Mouse (Mus musculus) heart, embryonic 10.5 days (tissue): ENCODE results near the gene Xpnpep1. TPM values are rescaled to one million over a fixed set of nuclear protein-coding genes. Genes with fewer than 3 reads are reported as not detected.

ENCODE experiments used
- DNase-seq: peaks from one replicate; pipeline ENCODE4 v3.0.0-alpha.2; 2017; ENCODE audit warnings: low spot score
- H3K27ac ChIP-seq: fragments of 300-500 bp; sonication (generic); 2 replicates; pipeline ENCODE4 v1.5.1; 2016; ENCODE audit warnings: mild to moderate bottlenecking
- H3K27me3 ChIP-seq: fragments of 300-500 bp; sonication (generic); 2 replicates; pipeline ENCODE4 v1.6.1; 2016; ENCODE audit warnings: mild to moderate bottlenecking; ENCODE audit not compliant: poor library complexity, insufficient read depth, severe bottlenecking
- H3K36me3 ChIP-seq: fragments of 300-500 bp; sonication (generic); 2 replicates; pipeline ENCODE4 v1.6.1; 2016; ENCODE audit warnings: mild to moderate bottlenecking, moderate library complexity
- H3K4me1 ChIP-seq: fragments of 300-500 bp; sonication (generic); 2 replicates; pipeline ENCODE4 v1.6.1; 2016; ENCODE audit warnings: mild to moderate bottlenecking
- H3K4me3 ChIP-seq: fragments of 300-500 bp; sonication (generic); 2 replicates; pipeline ENCODE4 v1.5.1; 2016; ENCODE audit warnings: mild to moderate bottlenecking, moderate library complexity
- H3K9me3 ChIP-seq: fragments of 300-500 bp; sonication (generic); 2 replicates; pipeline ENCODE4 v1.6.1; 2016; ENCODE audit warnings: mild to moderate bottlenecking, moderate library complexity
- WGBS: fragments of 180-500 bp; shearing (Covaris S2); methylation state at CpG from one replicate; pipeline ENCODE4 v1.1.7; 2016; 5-methylcytosine and 5-hydroxymethylcytosine counted together
- polyA plus RNA-seq: library from polyadenylated mRNA; unstranded; fragments of >200 nt; fragmentation: Nextera tagmentation; extraction: Ambion mirVana; gene quantifications from 2 replicates; pipeline ENCODE4 v1.2.1, GENCODE M21; 2016

Gene Xpnpep1
- polyA plus RNA-seq, 1 experiment from 2014 or later = 193 TPM

GRCm38 (mm10) chr19:53019716-53020463, 20.1 kb downstream of the Xpnpep1 start:
- DNase-seq = no peak
- Histone ChIP-seq H3K9me3 (no peaks in the 10 kb centered on the region), H3K27ac (no peak overlapping the region), H3K27me3 (no peaks in the 10 kb centered on the region), H3K4me1 (peaks cover 80% of the 10 kb centered on the region), H3K36me3 (peaks cover 62% of the 10 kb centered on the region), H3K4me3 (no peak overlapping the region)
- WGBS = 76% methylated on average over 13 of the region's 13 CpGs

GRCm38 (mm10) chr19:53017954-53018353, 22.1 kb downstream of the Xpnpep1 start:
- H3K27ac ChIP-seq = peak overlapping the region; percentile 63
- H3K9me3 ChIP-seq = no peaks in the 10 kb centered on the region
- no peaks in the 10 kb centered on the region for H3K27me3 ChIP-seq
- H3K36me3 ChIP-seq = peaks cover 55% of the 10 kb centered on the region
- H3K4me3 ChIP-seq = no peak overlapping the region
- 60% methylated on average over 9 of the region's 9 CpGs for WGBS
- H3K4me1 ChIP-seq = peaks cover 68% of the 10 kb centered on the region
- no peak for DNase-seq

- H3K36me3 ChIP-seq = peaks cover 55% of the 10 kb centered on the region
- no peaks in the 10 kb centered on the region for H3K9me3 ChIP-seq
- H3K4me3 ChIP-seq = no peak overlapping the region
- peak overlapping the region; percentile 22; the same call in 1 of the 2 replicates for H3K27ac ChIP-seq
- no peak for DNase-seq
- H3K4me1 ChIP-seq = peaks cover 61% of the 10 kb centered on the region
- 71% methylated on average over 11 of the region's 11 CpGs for WGBS
- H3K27me3 ChIP-seq = no peaks in the 10 kb centered on the region
Observed at GRCm38 (mm10) chr19:53017248-53017647, 22.8 kb downstream of the Xpnpep1 start.

GRCm38 (mm10) chr19:53014910-53015710, 24.9 kb downstream of the Xpnpep1 start:
- Histone ChIP-seq H3K36me3 (peaks cover 69% of the 10 kb centered on the region), H3K27ac (peak overlapping the region; percentile 69), H3K27me3 (no peaks in the 10 kb centered on the region), H3K4me1 (peaks cover 70% of the 10 kb centered on the region), H3K9me3 (no peaks in the 10 kb centered on the region), H3K4me3 (no peak overlapping the region)
- WGBS = 63% methylated on average over 21 of the region's 21 CpGs
- DNase-seq = no peak

GRCm38 (mm10) chr19:53013744-53014143, 26.3 kb downstream of the Xpnpep1 start:
- DNase-seq = no peak
- H3K27ac ChIP-seq = no peak overlapping the region
- no peaks in the 10 kb centered on the region for H3K9me3 ChIP-seq
- H3K4me3 ChIP-seq = no peak overlapping the region
- peaks cover 76% of the 10 kb centered on the region for H3K4me1 ChIP-seq
- H3K27me3 ChIP-seq = no peaks in the 10 kb centered on the region
- H3K36me3 ChIP-seq = peaks cover 74% of the 10 kb centered on the region
- WGBS = 93% methylated on average over 3 of the region's 3 CpGs

GRCm38 (mm10) chr19:53013341-53013740, 26.7 kb downstream of the Xpnpep1 start:
- 93% methylated on average over 7 of the region's 7 CpGs for WGBS
- Histone ChIP-seq H3K4me1 (peaks cover 76% of the 10 kb centered on the region), H3K27ac (no peak overlapping the region), H3K36me3 (peaks cover 74% of the 10 kb centered on the region), H3K4me3 (no peak overlapping the region), H3K9me3 (no peaks in the 10 kb centered on the region), H3K27me3 (no peaks in the 10 kb centered on the region)
- no peak for DNase-seq

GRCm38 (mm10) chr19:53010941-53011340, 29.1 kb downstream of the Xpnpep1 start:
- H3K27me3 ChIP-seq = no peaks in the 10 kb centered on the region
- peaks cover 71% of the 10 kb centered on the region for H3K4me1 ChIP-seq
- H3K27ac ChIP-seq = peak overlapping the region; percentile 59
- no peaks in the 10 kb centered on the region for H3K9me3 ChIP-seq
- H3K36me3 ChIP-seq = peaks cover 73% of the 10 kb centered on the region
- 79% methylated on average over 5 of the region's 5 CpGs for WGBS
- no peak overlapping the region for H3K4me3 ChIP-seq
- no peak for DNase-seq

GRCm38 (mm10) chr19:53008921-53009320, 31.1 kb downstream of the Xpnpep1 start:
- H3K36me3 ChIP-seq = peaks cover 87% of the 10 kb centered on the region
- peaks cover 66% of the 10 kb centered on the region for H3K4me1 ChIP-seq
- H3K27me3 ChIP-seq = no peaks in the 10 kb centered on the region
- H3K27ac ChIP-seq = peak overlapping the region; percentile 84
- H3K4me3 ChIP-seq = no peak overlapping the region
- 68% methylated on average over 5 of the region's 5 CpGs for WGBS
- no peaks in the 10 kb centered on the region for H3K9me3 ChIP-seq
- no peak for DNase-seq

GRCm38 (mm10) chr19:53008020-53008705, 31.9 kb downstream of the Xpnpep1 start:
- peaks cover 66% of the 10 kb centered on the region for H3K4me1 ChIP-seq
- H3K27me3 ChIP-seq = no peaks in the 10 kb centered on the region
- WGBS = 30% methylated on average over 6 of the region's 6 CpGs
- H3K36me3 ChIP-seq = peaks cover 87% of the 10 kb centered on the region
- no peaks in the 10 kb centered on the region for H3K9me3 ChIP-seq
- peak overlapping the region; percentile 84 for H3K27ac ChIP-seq
- peak; percentile 87 for DNase-seq
- H3K4me3 ChIP-seq = no peak overlapping the region

- 94% methylated on average over 19 of the region's 19 CpGs for WGBS
- Histone ChIP-seq H3K27me3 (no peaks in the 10 kb centered on the region), H3K4me3 (no peak overlapping the region), H3K27ac (no peak overlapping the region), H3K9me3 (no peaks in the 10 kb centered on the region), H3K4me1 (peaks cover 55% of the 10 kb centered on the region), H3K36me3 (peaks cover 87% of the 10 kb centered on the region)
- no peak for DNase-seq
Observed at GRCm38 (mm10) chr19:53005978-53006377, 34.0 kb downstream of the Xpnpep1 start.

GRCm38 (mm10) chr19:53003554-53004365, 36.3 kb downstream of the Xpnpep1 start:
- Histone ChIP-seq H3K4me1 (peaks cover 33% of the 10 kb centered on the region), H3K4me3 (no peak overlapping the region), H3K9me3 (no peaks in the 10 kb centered on the region), H3K27ac (no peak overlapping the region), H3K36me3 (peaks cover 90% of the 10 kb centered on the region), H3K27me3 (no peaks in the 10 kb centered on the region)
- no peak for DNase-seq
- WGBS = 90% methylated on average over 22 of the region's 22 CpGs
